ENCODE assay signal across 12 mouse cellular contexts in the genomic region with DNA sequence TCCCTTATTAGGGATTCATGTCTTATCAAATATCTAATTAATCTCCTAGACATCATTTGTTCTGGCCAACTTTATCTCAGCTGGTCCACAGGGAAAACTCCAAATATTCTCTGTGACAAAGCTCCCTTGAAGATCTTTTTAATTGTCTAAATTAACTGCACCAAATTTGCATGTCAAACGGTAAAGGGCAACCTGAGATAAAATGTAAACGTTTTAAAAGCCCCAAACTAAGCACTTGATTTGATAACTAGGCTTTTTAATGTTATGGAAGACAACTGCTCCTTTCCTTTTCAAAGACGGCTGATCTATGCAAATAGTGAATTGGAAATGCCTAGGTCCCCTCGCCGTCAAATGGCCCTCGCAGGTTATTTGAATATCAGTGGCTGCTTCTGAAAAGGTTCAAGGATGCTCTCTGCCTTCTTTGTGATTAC. TPM values are rescaled to one million over a fixed set of nuclear protein-coding genes. Genes with fewer than 3 reads are reported as not detected.
DNase-seq lines count a peak whose midpoint lies in the region; ATAC-seq and TF ChIP-seq lines count a peak whose summit lies in the region.
"Had no signal": no experiment of that assay in that cellular context is flagged by ENCODE, and none has a peak within 500 bp of the region (broad histone marks: within the 10 kb centered on the region; RNA-seq: fewer than 3 reads in every experiment).

No protein-coding gene starts in this region.

- H3K36me3 ChIP-seq in forebrain, embryonic 16.5 days (ENCODE audit: control insufficient read depth, insufficient read depth), result no peaks in the 10 kb centered on the region
- H3K36me3 ChIP-seq in midbrain, embryonic 13.5 days, result no peaks in the 10 kb centered on the region

- H3K27me3 ChIP-seq in forebrain, embryonic 16.5 days (replicated peaks; ENCODE audit: control insufficient read depth, insufficient read depth, low read length), result peaks cover 9% of the 10 kb centered on the region
- H3K27me3 ChIP-seq in midbrain, embryonic 13.5 days, result peaks cover 84% of the 10 kb centered on the region

- TF ChIP-seq CTCF in brain, embryonic 14.5 days (IDR thresholded peaks at IDR 0.05; ENCODE audit: borderline replicate concordance, extremely low read depth, insufficient read depth, insufficient read length), result no peak

- H3K4me3 ChIP-seq in forebrain, embryonic 16.5 days (replicated peaks; ENCODE audit: low read length), result peak overlapping the region; percentile 35
- peak overlapping the region; percentile 27 for H3K4me3 ChIP-seq in midbrain, embryonic 13.5 days (replicated peaks)

- peak overlapping the region; percentile 13; the same call in 1 of the 2 replicates for H3K27ac ChIP-seq in forebrain, embryonic 16.5 days (ENCODE audit: low read length)
- peak overlapping the region; percentile 56; the same call in 1 of the 2 replicates for H3K27ac ChIP-seq in midbrain, embryonic 13.5 days

- WGBS in forebrain, embryonic 16.5 days, result 2% methylated on average over 6 of the region's 6 CpGs
- WGBS in midbrain, embryonic 13.5 days, result under 1% methylated on average over 6 of the region's 6 CpGs

- H3K9me3 ChIP-seq in forebrain, embryonic 16.5 days (ENCODE audit: control insufficient read depth, low read length), result no peaks in the 10 kb centered on the region
- no peaks in the 10 kb centered on the region for H3K9me3 ChIP-seq in midbrain, embryonic 13.5 days

- peaks cover 41% of the 10 kb centered on the region for H3K4me1 ChIP-seq in forebrain, embryonic 16.5 days (replicated peaks; ENCODE audit: control insufficient read depth, insufficient read depth, low read length)
- H3K4me1 ChIP-seq in midbrain, embryonic 13.5 days (replicated peaks), result peaks cover 65% of the 10 kb centered on the region

- DNase-seq in cerebellum, postnatal 10 days, result peak; percentile 37 to 54
- no peak for DNase-seq in cerebellum, adult 11-12 months
- peak; percentile 87 for DNase-seq in brain, embryonic 14.5 days (ENCODE audit: low read depth)
- DNase-seq in spleen, adult 12 weeks (ENCODE audit: low spot score), result no peak
- DNase-seq in frontal cortex, postnatal 14 days (ENCODE audit: low spot score in 2 of 2), result no peak
- DNase-seq in kidney, postnatal 25 days, result no peak
- DNase-seq: heart, adult 11 months; layer of hippocampus, postnatal 36 days; liver, postnatal 0 days had no signal

- peak overlapping the region; percentile 43; the same call in 1 of the 2 replicates for H3K9ac ChIP-seq in forebrain, embryonic 16.5 days (replicated peaks; ENCODE audit: low read depth, low read length)
- H3K9ac ChIP-seq in midbrain, embryonic 13.5 days (replicated peaks), result peak overlapping the region; percentile 32
- H3K9ac ChIP-seq: liver, postnatal 0 days had no signal

- no peak for TF ChIP-seq POLR2A in brain, embryonic 14.5 days (IDR thresholded peaks at IDR 0.05; ENCODE audit: borderline replicate concordance, extremely low read depth, insufficient read depth, insufficient read length, poor library complexity, severe bottlenecking)

- ATAC-seq in forebrain, embryonic 16.5 days, result no peak
- ATAC-seq in midbrain, embryonic 13.5 days, result no peak
- ATAC-seq: liver, postnatal 0 days had no signal

- H3K4me2 ChIP-seq in forebrain, embryonic 16.5 days (ENCODE audit: low read length), result peak overlapping the region; percentile 42
- H3K4me2 ChIP-seq in midbrain, embryonic 13.5 days (replicated peaks), result no peak overlapping the region; the same call in 1 of the 2 replicates

RNA-seq across cellular contexts. Expression of gene Sp9, which starts 4.4 kb away (rescaled TPM):
- 14.6 and 16.9 TPM in 2 replicates for polyA plus RNA-seq in brain, embryonic 14.5 days (2012; rRNA removed)
- 6.6 and 8.8 TPM in 2 replicates for polyA plus RNA-seq in forebrain, embryonic 16.5 days (2015; fragmentation: Nextera tagmentation; extraction: Ambion mirVana)
- 6.1 and 8.9 TPM in 2 replicates for polyA plus RNA-seq in midbrain, embryonic 13.5 days (2015; fragmentation: Nextera tagmentation; extraction: Ambion mirVana)
- polyA plus RNA-seq: liver, postnatal 0 days; spleen, adult 2 months had no signal

RNA-seq across cellular contexts. Expression of gene Scrn3, which starts 36.2 kb away (rescaled TPM):
- 6.4 and 6.8 TPM in 2 replicates for polyA plus RNA-seq in brain, embryonic 14.5 days (2012; rRNA removed)
- polyA plus RNA-seq in forebrain, embryonic 16.5 days (2015; fragmentation: Nextera tagmentation; extraction: Ambion mirVana), result 8.7 and 9.1 TPM in 2 replicates
- 8.1 and 9.6 TPM in 2 replicates for polyA plus RNA-seq in midbrain, embryonic 13.5 days (2015; fragmentation: Nextera tagmentation; extraction: Ambion mirVana)

RNA-seq across cellular contexts. Expression of gene Cir1, which starts 36.3 kb away (rescaled TPM):
- polyA plus RNA-seq in brain, embryonic 14.5 days (2012; rRNA removed), result 20.5 and 21.3 TPM in 2 replicates
- 24.6 and 26.6 TPM in 2 replicates for polyA plus RNA-seq in forebrain, embryonic 16.5 days (2015; fragmentation: Nextera tagmentation; extraction: Ambion mirVana)
- 34.0 and 34.8 TPM in 2 replicates for polyA plus RNA-seq in midbrain, embryonic 13.5 days (2015; fragmentation: Nextera tagmentation; extraction: Ambion mirVana)

RNA-seq across cellular contexts. Expression of gene Ola1, which starts 57.4 kb away (rescaled TPM):
- 36.7 and 43.9 TPM in 2 replicates for polyA plus RNA-seq in brain, embryonic 14.5 days (2012; rRNA removed)
- polyA plus RNA-seq in forebrain, embryonic 16.5 days (2015; fragmentation: Nextera tagmentation; extraction: Ambion mirVana), result 98.5 and 105 TPM in 2 replicates
- 80.9 and 96.4 TPM in 2 replicates for polyA plus RNA-seq in midbrain, embryonic 13.5 days (2015; fragmentation: Nextera tagmentation; extraction: Ambion mirVana)

Comparison
In these comparisons a context has a peak if more than half of its experiments do, and no peak if none do; other contexts are left out.
1. DNase-seq: peak in cerebellum, postnatal 10 days (2 of 2) and brain, embryonic 14.5 days (single experiment); none in cerebellum, adult 11-12 months (single experiment), spleen, adult 12 weeks (single experiment), frontal cortex, postnatal 14 days (0 of 2) and kidney, postnatal 25 days (0 of 2).